Mouse (Mus musculus): ENCODE results near the gene Gtsf1l.
"Not testable (repeated sequence)": the region's sequence is repeated elsewhere in the genome, so short reads cannot be mapped to it uniquely, and the experiment has no call there.

Gene Gtsf1l

GRCm38 (mm10) chr2:163086561-163086960 lies 1.1 kb downstream of the Gtsf1l start:
- no peak for DNase-seq (ENCODE audit: low read depth, low spot score)

GRCm38 (mm10) chr2:163085047-163085446 lies 2.6 kb downstream of the Gtsf1l start:
- no peak for DNase-seq (ENCODE audit: low read depth, low spot score)

- no peak for DNase-seq (ENCODE audit: low read depth, low spot score)
These were observed 3.1 kb downstream of the Gtsf1l start for GRCm38 (mm10) chr2:163084519-163084918.

GRCm38 (mm10) chr2:163082591-163082990 lies 5.1 kb downstream of the Gtsf1l start:
- no peak for DNase-seq (ENCODE audit: low read depth, low spot score)

DNA sequence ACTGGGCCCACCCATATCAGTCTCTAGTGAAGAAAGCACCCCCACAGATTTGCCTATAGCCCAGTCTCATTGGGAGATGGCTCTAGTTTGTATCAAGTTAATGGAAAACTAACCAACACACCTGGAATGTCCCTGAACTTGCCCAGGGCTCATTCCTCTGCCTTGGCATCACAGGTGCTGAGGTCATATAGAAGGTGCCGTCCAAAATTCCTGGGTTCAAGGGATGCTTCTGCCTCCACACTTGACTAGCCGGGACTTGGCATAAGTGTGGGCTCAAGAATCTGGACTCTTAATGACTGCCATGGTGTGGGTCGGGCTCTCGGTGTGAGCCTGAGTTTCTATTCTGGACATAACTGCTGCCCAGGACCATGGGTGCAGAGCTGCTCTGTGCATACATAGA lies 8.6 kb downstream of the Gtsf1l start:
- no peak for DNase-seq (ENCODE audit: low read depth, low spot score)

GRCm38 (mm10) chr2:163075234-163075633 lies 12.4 kb downstream of the Gtsf1l start:
- DNase-seq (ENCODE audit: low read depth, low spot score), result no peak

DNA sequence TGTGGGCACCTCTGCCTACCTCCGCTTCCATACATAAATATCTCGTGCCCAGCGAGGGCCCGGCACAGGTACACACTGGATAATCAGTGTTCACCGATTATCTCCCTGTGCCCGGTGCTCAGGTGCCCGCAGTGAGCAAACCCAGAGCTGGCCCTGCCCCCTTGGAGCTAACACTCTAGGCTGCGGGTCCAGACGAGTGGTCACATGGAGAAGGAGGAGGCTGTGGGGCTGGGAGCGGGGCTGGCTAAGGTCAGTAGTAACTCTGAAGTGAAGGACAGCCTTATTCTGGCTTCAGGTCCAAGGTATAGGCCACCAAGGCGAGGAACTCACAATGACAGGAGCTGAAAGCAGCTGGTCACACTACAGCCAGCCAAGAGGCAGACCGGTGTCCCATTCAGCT lies 12.8 kb downstream of the Gtsf1l start:
- no peak for DNase-seq (ENCODE audit: low read depth, low spot score)

- no peak for DNase-seq (ENCODE audit: low read depth, low spot score)
These were observed 13.6 kb downstream of the Gtsf1l start for GRCm38 (mm10) chr2:163074006-163074405.

- no peak for DNase-seq (ENCODE audit: low read depth, low spot score)
These were observed 14.5 kb downstream of the Gtsf1l start for GRCm38 (mm10) chr2:163073023-163073757.

DNA sequence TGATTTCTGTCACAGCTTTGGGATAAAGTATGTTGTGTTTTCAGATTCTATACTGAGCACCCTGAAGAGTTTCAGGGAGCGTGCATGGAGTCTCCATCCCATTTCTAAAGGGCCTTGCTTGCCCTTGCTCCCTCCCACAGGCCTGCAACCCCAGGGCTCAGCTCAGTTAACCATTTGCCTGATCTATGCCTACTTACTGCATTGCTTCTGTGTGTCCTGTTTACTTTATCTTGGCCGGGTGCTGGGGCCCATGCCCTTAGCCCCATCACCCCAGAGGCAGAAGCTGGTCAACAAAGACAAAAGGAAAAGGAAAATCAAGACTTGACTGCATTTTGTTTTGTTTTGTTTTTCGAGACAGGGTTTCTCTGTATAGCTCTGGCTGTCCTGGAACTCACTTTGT lies 16.1 kb downstream of the Gtsf1l start:
- DNase-seq (ENCODE audit: low read depth, low spot score), result no peak

GRCm38 (mm10) chr2:163070213-163070612 lies 17.4 kb downstream of the Gtsf1l start:
- no peak for DNase-seq (ENCODE audit: low read depth, low spot score)

- no peak for DNase-seq (ENCODE audit: low read depth, low spot score)
These were observed 20.4 kb downstream of the Gtsf1l start for GRCm38 (mm10) chr2:163067233-163067632.

GRCm38 (mm10) chr2:163066326-163066725 lies 21.3 kb downstream of the Gtsf1l start:
- DNase-seq (ENCODE audit: low read depth, low spot score), result no peak

- no peak for DNase-seq (ENCODE audit: low read depth, low spot score)
These were observed 25.5 kb downstream of the Gtsf1l start for GRCm38 (mm10) chr2:163062119-163062508.

- DNase-seq (ENCODE audit: low read depth, low spot score), result no peak
These were observed 26.2 kb downstream of the Gtsf1l start for GRCm38 (mm10) chr2:163061203-163062118.

GRCm38 (mm10) chr2:163060630-163061029 lies 27.0 kb downstream of the Gtsf1l start:
- DNase-seq (ENCODE audit: low read depth, low spot score), result no peak

DNA sequence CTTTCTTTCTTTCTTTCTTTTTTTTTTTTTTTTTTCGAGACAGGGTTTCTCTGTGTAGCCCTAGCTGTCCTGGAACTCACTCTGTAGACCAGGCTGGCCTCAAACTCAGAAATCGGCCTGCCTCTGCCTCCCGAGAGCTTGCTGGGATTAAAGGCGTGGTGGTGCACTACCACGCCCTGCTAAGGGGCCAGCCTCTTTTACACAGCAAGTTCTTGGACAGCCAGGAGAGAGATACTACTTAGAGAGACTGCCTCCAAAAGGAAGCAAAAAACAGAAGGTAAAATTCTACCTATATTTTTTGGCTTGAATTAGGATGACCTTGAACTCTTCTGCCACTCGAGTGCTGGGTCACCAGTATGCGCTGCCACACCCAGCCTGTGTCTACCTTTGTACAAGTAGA lies 28.7 kb downstream of the Gtsf1l start:
- DNase-seq (ENCODE audit: low read depth, low spot score), result not testable (repeated sequence)

DNA sequence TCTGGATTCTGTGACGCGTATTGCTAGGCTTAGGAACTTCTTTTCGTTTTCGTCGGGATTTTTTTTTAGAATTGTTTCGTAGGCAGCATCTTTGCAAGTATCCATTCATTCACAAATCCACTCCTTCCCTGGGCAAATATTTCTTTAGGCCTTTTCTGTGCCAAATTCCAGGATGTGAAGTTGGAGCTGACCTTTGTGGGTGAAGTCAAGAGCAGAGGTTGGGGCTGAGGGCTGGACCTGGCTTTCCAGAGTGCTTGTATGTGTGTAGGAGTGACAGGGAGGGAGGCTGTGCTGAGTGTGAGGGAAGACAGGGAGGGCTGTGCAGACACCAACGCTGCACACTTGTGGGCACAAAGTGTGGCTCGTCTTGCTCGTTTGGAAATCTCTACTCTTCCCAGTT lies 31.1 kb downstream of the Gtsf1l start:
- DNase-seq (ENCODE audit: low read depth, low spot score), result no peak

- DNase-seq (ENCODE audit: low read depth, low spot score), result no peak
These were observed 31.9 kb downstream of the Gtsf1l start for GRCm38 (mm10) chr2:163055715-163056114.

GRCm38 (mm10) chr2:163054891-163055494 lies 32.7 kb downstream of the Gtsf1l start:
- DNase-seq (ENCODE audit: low read depth, low spot score), result peak; percentile 29

DNA sequence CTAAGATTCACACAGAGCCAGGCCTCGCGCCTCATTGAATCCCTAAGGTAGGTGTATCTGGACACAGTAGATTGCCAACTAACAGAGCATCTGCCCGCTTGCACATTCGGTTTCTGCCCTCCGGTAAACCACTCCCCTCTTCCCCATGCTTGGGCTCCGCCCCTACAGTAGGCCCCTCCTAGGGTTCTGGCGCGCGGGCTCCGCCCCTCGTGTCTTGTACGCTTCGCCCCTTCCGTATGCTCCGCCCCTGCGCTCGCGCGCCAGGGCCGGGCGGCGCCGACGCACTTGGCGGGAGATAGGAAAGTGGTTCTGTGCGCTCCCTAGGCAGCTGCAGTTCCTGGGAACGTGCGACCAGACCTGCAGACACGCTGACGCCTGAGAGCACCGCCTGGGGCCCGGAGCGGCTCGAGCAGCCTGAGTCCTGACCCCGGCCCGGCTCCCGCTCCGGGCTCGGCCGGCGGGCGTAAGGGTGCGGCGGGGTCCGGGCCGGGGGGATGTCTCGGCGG lies 33.3 kb downstream of the Gtsf1l start, which contains the start of gene Mybl2:
TSS of gene Mybl2 (plus strand) at position 353 of the 506 bp plus-strand sequence.
- DNase-seq (ENCODE audit: low read depth, low spot score), result peak; percentile 96

GRCm38 (mm10) chr2:163052826-163053225 lies 34.8 kb downstream of the Gtsf1l start:
- DNase-seq (ENCODE audit: low read depth, low spot score), result no peak

Measured in c-Kit-negative CD71-positive TER-119-positive erythroid progenitor cells, embryonic 14.5 days (primary cell).